Mouse (Mus musculus) G1E (cell line): Measurements from ENCODE around the gene Zbtb8a. TPM values are rescaled to one million over a fixed set of nuclear protein-coding genes. Genes with fewer than 3 reads are reported as not detected.

ENCODE experiments used
- ATAC-seq: 2 replicates; pipeline ENCODE4 v1.8.0; 2016; ENCODE audit warnings: mild to moderate bottlenecking; ENCODE audit not compliant: insufficient number of reproducible peaks, poor library complexity, low FRiP score, severe bottlenecking; ENCODE audit errors: extremely low read depth
- DNase-seq: peaks from one replicate; pipeline ENCODE4 v3.0.0; 2012; ENCODE audit warnings: low spot score
- H3K27me3 ChIP-seq: 2 replicates; pipeline ENCODE4 v1.6.1; 2012; ENCODE audit warnings: mild to moderate bottlenecking, low read length, inconsistent platforms; ENCODE audit not compliant: insufficient read depth
- H3K36me3 ChIP-seq: replicated peaks from 2 replicates; pipeline ENCODE3; 2012; ENCODE audit warnings: mild to moderate bottlenecking, inconsistent platforms
- H3K4me1 ChIP-seq: 2 replicates; pipeline ENCODE4 v1.6.1; 2012; ENCODE audit warnings: low read depth, low read length, inconsistent platforms, mixed read lengths; ENCODE audit not compliant: insufficient read depth
- H3K4me3 ChIP-seq: 2 replicates; pipeline ENCODE4 v1.5.1; 2012; ENCODE audit warnings: low read depth, mild to moderate bottlenecking, inconsistent platforms, low read length, moderate library complexity, mixed read lengths
- H3K9me3 ChIP-seq: replicated peaks from 2 replicates; pipeline ENCODE4 v1.6.1; 2012; ENCODE audit warnings: inconsistent platforms
- CTCF ChIP-seq: IDR thresholded peaks from 2 replicates; pipeline ENCODE4 v1.5.1; 2012; ENCODE audit warnings: low read depth, low read length, inconsistent platforms, mixed read lengths
- GATA1 ChIP-seq: IDR thresholded peaks from 2 replicates; pipeline ENCODE4 v1.6.1; 2012; ENCODE audit warnings: borderline replicate concordance, low read length, inconsistent platforms, mixed read lengths
- GATA2 ChIP-seq: IDR thresholded peaks from 2 replicates; pipeline ENCODE4 v1.6.1; 2012; ENCODE audit warnings: low read depth, low read length, inconsistent platforms, borderline replicate concordance
- POLR2AphosphoS5 ChIP-seq: IDR thresholded peaks from 2 replicates; pipeline ENCODE4 v1.6.1; 2012; ENCODE audit warnings: low read depth, low read length, inconsistent platforms; ENCODE audit not compliant: insufficient replicate concordance
- TAL1 ChIP-seq: conservative IDR thresholded peaks from 2 replicates; pipeline ENCODE4 v1.6.1; 2012; ENCODE audit warnings: low read depth, low read length, inconsistent platforms, mixed read lengths
- polyA plus RNA-seq: library from polyadenylated mRNA; stranded (reverse); fragments of >175 nt; gene quantifications from 2 replicates; pipeline ENCODE4 v1.2.3, GENCODE M21; 2012
- total RNA-seq, 2 experiments: library from RNA; stranded (forward) in 1 of 2; stranded (reverse) in 1 of 2; fragments of 200-1000 nt in 1 of 2; fragments of >200 nt in 1 of 2; fragmentation: Nextera tagmentation in 1 of 2; gene quantifications; 2 replicates each; pipeline ENCODE4 v1.2.3; 2014 to 2017

The Zbtb8a gene
- total and polyA plus RNA-seq, 3 experiments: 0.14 to 0.87 TPM; not detected in 1

DNA sequence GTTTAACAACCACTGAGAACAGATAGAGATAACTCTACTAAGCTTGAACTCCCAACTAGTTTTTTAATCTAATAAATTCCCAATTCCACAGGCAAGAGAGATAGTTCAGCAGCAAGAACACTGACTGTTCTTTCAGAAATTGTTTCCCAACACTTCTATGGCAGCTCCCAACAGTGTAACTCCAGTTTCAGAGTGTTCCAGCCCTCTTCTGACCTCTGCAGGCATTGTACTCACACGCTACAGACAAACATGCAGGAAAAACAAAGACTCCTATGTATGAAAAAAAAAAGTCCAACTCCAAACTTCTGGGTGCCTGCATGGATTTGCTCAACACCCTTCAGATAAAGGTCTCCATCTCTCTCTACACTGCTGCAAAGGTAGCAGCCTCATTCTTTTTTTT lies 45.1 kb downstream of the Zbtb8a start:
- DNase-seq: no peak
- H3K4me3 ChIP-seq: peak overlapping the region; percentile 27; the same call in 1 of the 2 replicates
- ATAC-seq: no peak
- H3K4me1 ChIP-seq: peaks cover 52% of the 10 kb centered on the region
- peaks cover 64% of the 10 kb centered on the region for H3K36me3 ChIP-seq
- no peaks in the 10 kb centered on the region for H3K27me3 ChIP-seq
- TF ChIP-seq GATA2 (no peak), POLR2AphosphoS5 (no peak), TAL1 (no peak), CTCF (no peak), GATA1 (no peak)
- no peaks in the 10 kb centered on the region for H3K9me3 ChIP-seq

DNA sequence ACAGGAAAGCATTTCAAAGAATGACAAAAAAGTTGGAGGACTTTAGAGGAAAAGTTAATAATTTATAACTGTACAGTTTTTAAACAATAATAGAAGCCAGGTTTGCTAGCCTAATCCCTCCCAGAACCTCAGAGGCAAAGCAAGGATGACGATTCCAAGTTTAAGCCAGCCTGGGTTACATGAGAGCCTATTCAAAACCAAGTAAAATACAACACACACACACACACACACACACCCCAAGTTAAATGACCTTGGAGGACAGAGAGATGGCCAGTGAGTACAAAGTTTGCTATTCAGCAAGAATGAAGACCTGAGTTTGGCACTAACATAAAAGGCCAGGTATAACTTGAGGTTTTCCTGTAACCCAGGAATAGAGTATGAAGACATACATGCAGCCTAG lies 51.7 kb downstream of the Zbtb8a start:
- ATAC-seq: no peak
- no peak overlapping the region for H3K4me3 ChIP-seq
- no peaks in the 10 kb centered on the region for H3K9me3 ChIP-seq
- H3K36me3 ChIP-seq: peaks cover 86% of the 10 kb centered on the region
- DNase-seq: no peak
- no peaks in the 10 kb centered on the region for H3K27me3 ChIP-seq
- H3K4me1 ChIP-seq: peaks cover 29% of the 10 kb centered on the region
- TF ChIP-seq GATA1 (no peak), GATA2 (no peak), CTCF (no peak), POLR2AphosphoS5 (no peak)

GRCm38 (mm10) chr4:129324756-129325155 lies 53.2 kb downstream of the Zbtb8a start:
- no peaks in the 10 kb centered on the region for H3K9me3 ChIP-seq
- peaks cover 20% of the 10 kb centered on the region; the same call in 1 of the 2 replicates for H3K4me1 ChIP-seq
- DNase-seq (no peak), ATAC-seq (no peak)
- no peak overlapping the region for H3K4me3 ChIP-seq
- TF ChIP-seq POLR2AphosphoS5 (no peak), TAL1 (no peak), CTCF (no peak), GATA1 (no peak), GATA2 (no peak)
- peaks cover 88% of the 10 kb centered on the region for H3K36me3 ChIP-seq
- H3K27me3 ChIP-seq: no peaks in the 10 kb centered on the region

DNA sequence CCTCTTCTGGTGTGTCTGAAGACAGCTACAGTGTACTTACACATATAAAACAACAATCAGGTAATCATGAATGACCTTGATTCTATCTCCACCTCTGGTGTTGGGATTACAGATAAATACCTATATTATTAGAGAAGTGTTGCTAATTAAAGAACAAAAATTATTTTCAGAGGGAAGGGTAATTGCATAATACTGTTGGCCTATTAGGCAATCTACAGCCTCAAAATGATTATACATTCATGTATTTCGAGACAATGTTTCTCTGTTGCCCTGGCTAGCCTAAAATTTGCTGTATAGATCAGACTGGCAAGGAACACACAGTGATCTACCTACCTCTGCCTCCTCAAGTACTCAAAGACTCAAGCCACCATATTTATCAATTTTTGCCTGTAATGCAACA lies 54.4 kb downstream of the Zbtb8a start:
- ATAC-seq: no peak

GRCm38 (mm10) chr4:129322042-129322441 lies 55.9 kb downstream of the Zbtb8a start:
- peaks cover 89% of the 10 kb centered on the region for H3K36me3 ChIP-seq
- H3K4me3 ChIP-seq: no peak overlapping the region
- no peak for DNase-seq
- H3K27me3 ChIP-seq: no peaks in the 10 kb centered on the region
- H3K9me3 ChIP-seq: no peaks in the 10 kb centered on the region
- TF ChIP-seq GATA2 (no peak), TAL1 (no peak), POLR2AphosphoS5 (no peak), CTCF (no peak), GATA1 (no peak)
- H3K4me1 ChIP-seq: peaks cover 12% of the 10 kb centered on the region; the same call in 1 of the 2 replicates
- ATAC-seq: no peak

More for the DNA sequence above, 54.4 kb downstream of the Zbtb8a start:
- Histone ChIP-seq H3K27me3 (no peaks in the 10 kb centered on the region), H3K4me1 (peaks cover 19% of the 10 kb centered on the region; the same call in 1 of the 2 replicates), H3K36me3 (peaks cover 89% of the 10 kb centered on the region), H3K9me3 (no peaks in the 10 kb centered on the region), H3K4me3 (no peak overlapping the region)
- TF ChIP-seq TAL1 (no peak), POLR2AphosphoS5 (no peak), GATA1 (no peak), CTCF (no peak), GATA2 (no peak)
- DNase-seq: no peak

GRCm38 (mm10) chr4:129320876-129321275 lies 57.0 kb downstream of the Zbtb8a start:
- TF ChIP-seq CTCF (no peak), GATA2 (no peak), GATA1 (no peak), TAL1 (no peak), POLR2AphosphoS5 (no peak)
- ATAC-seq: no peak
- Histone ChIP-seq H3K4me1 (peaks cover 7% of the 10 kb centered on the region; the same call in 1 of the 2 replicates), H3K27me3 (no peaks in the 10 kb centered on the region), H3K36me3 (peaks cover 88% of the 10 kb centered on the region), H3K9me3 (no peaks in the 10 kb centered on the region), H3K4me3 (no peak overlapping the region)
- no peak for DNase-seq

DNA sequence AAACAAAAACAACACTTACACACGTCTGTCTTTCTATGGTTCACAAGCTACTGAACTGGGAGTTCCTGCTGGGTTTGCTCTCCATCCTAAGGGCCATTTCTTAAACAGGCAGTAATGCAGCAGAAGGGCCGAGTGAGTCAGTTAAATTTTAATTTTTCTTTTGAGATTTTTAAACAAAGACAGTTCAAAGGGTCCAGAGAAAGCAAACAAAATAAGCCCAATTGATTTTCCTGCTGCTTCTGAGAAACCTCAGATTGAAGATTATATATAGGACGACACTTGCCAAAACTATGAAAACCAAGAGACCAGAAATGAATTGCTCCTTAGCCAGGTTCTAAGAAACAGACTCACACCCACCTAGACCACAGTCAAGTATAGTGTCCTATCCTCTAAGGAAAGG lies 64.0 kb downstream of the Zbtb8a start:
- no peaks in the 10 kb centered on the region for H3K9me3 ChIP-seq
- no peak for TF ChIP-seq GATA1
- TF ChIP-seq TAL1: no peak
- no peak for TF ChIP-seq GATA2
- ATAC-seq: no peak
- H3K36me3 ChIP-seq: peaks cover 88% of the 10 kb centered on the region
- no peaks in the 10 kb centered on the region for H3K27me3 ChIP-seq
- peaks cover 6% of the 10 kb centered on the region; the same call in 1 of the 2 replicates for H3K4me1 ChIP-seq
- no peak overlapping the region for H3K4me3 ChIP-seq
- no peak for DNase-seq
